Mouse (Mus musculus) embryo, embryonic 11.5 days (tissue): Measurements from ENCODE around the gene Klra9.
"Not testable (repeated sequence)": the region's sequence is repeated elsewhere in the genome, so short reads cannot be mapped to it uniquely, and the experiment has no call there.

Source experiments
- DNase-seq: peaks from one replicate; pipeline ENCODE4 v3.0.0-alpha.2; 2012; ENCODE audit warnings: low read depth, low spot score

The Klra9 gene

DNA sequence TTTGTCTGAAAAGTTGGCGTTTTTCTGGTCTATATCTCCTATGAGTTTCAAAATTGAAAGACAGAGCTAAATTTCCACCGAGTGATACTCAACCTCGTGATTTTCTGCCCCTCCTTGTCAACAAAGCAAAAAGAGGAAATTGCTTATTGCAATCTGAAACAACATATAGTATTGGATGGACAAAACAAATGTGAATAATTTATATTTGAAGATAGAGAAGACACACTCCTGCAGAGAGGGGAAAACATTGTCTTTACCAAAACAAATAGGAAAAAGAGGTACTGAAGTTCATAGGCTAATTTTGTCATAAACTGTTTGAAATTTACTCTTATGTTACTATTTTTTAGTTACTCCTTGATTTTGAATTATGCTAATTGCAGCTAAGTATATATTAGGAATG lies at the start of gene Klra9:
TSS of gene Klra9 (minus strand) at position 101 of the 400 bp plus-strand sequence.
- not testable (repeated sequence) for DNase-seq

DNA sequence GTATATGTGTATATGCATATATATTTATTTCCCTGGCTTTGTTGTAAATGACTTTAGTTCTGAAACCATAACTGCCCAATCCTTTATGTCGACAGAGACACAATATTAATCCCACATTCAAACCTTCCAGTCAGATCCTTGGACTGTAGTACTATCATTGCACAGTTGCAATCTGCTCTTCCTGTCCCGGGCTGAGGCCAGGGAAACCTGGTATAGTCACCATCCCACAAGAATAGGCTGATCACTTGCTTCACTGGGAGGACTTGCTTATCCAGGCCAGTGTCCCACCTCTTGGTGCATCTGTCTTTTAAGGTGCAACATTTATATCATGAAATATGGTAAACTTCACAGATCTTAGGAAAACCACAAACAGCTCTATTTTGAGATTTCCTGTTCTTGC lies 44.6 kb upstream of the Klra9 start:
- no peak for DNase-seq

DNA sequence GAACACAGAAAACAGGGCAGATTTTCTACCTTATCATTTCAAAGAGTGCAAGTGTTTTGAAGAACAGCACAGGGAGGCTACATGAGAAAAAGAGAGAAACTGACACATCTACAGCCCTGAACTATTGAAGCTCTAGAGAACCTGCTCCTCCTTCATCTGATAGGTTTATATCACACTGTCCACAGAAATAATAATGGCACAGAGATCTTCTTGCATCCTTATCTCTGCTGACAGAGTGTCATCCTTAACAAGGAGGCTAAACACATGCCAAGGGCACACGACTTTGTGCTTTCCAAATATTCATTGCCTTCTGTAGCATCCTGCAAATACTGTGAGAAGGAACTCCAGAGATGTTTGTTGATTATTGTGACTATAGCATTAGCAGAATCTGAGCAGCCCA lies 43.7 kb upstream of the Klra9 start:
- DNase-seq: no peak

DNA sequence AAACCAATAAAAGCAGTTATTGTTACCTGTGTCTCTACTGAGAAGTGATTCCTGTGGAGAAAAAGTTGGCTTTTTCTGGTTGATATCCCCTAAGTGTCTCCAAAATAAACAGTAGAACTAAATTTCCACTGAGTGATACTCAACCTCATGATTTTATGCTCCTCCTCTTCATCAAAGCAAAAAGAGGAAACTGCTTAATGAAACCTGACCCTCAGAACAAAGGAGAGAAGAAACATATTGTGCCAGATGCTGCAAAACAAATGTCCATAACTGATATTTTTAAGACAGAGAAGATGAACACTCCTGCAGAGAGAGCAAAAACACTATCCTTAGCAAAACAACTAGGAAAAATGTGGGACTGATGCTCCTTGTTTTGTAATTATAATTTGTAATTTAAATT lies 40.3 kb upstream of the Klra9 start, which contains the start of gene Klra7:
TSS of gene Klra7 (minus strand) at position 101 of the 400 bp plus-strand sequence.
- no peak for DNase-seq

DNA sequence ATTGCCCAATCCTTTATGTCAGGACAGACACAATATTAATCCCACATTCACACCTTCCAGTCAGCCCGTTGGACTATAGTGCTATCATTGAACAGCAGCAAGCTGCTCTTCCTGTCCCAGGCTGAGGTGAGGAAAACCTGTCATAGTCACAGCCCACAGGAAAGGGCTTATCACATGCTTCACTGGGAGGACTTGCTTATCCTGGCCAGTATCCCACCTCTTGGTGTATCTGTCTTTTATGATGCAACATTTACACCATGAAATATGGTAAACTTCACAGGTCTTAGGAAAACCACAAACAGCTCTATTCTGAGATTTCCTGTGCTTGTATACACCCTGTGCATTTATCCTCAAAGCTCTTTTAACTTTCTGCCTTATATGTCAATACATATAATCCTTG lies 4.5 kb upstream of the Klra9 start:
- DNase-seq: not testable (repeated sequence)

DNA sequence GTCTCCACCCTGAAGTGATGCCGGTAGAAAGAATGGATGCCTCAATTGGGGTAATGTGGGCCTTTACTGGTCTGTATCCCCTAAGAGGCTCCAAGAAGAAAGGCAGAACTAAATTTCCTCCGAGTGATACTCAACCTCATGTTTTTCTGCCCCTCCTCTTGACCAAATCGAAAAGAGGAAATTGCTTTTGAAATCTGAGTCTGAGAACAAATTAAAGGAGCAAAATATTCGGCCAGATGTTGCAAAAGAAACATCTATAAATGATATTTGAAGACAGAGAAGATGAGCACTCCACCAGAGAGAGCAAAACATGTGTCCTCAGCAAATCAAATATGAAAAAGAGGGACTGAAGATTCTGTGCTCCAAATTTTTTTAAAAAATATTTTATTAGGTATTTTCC lies 63.1 kb downstream of the Klra9 start, which contains the start of gene Klra8:
TSS of gene Klra8 (minus strand) at position 101 of the 400 bp plus-strand sequence.
- DNase-seq: not testable (repeated sequence)
